Mouse (Mus musculus): Measurements from ENCODE around the gene Bsg. TPM values are rescaled to one million over a fixed set of nuclear protein-coding genes. Genes with fewer than 3 reads are reported as not detected.
A peak's percentile ranks its signal among the peaks of the same experiment; 100 is the strongest.

Gene Bsg
- polyA plus RNA-seq, 1 experiment from 2014 or later = 691 TPM

- ATAC-seq (ENCODE audit: insufficient number of reproducible peaks, insufficient read depth, low FRiP score, low TSS enrichment) = 0 out of 2 replicates have a peak, but pooled peaks have one; percentile 36
- H3K9me3 ChIP-seq = no peaks in the 10 kb centered on the region
- H3K9ac ChIP-seq = no peak overlapping the region
- H3K36me3 ChIP-seq = peaks cover 66% of the 10 kb centered on the region
- WGBS = 84% methylated on average over 11 of the region's 11 CpGs
- no peak overlapping the region for H3K4me2 ChIP-seq (replicated peaks)
- peaks cover 15% of the 10 kb centered on the region for H3K4me1 ChIP-seq
- no peaks in the 10 kb centered on the region for H3K27me3 ChIP-seq
- H3K4me3 ChIP-seq = no peak overlapping the region
- no peak overlapping the region for H3K27ac ChIP-seq
Observed at GRCm38 (mm10) chr10:79760603-79761143, 56.4 kb downstream of the Bsg start.

Other genes starting within 250 kb of the Bsg start
- gene Vmn2r83, start 235.8 kb upstream of the Bsg start, polyA plus RNA-seq (2016; fragmentation: Nextera tagmentation; extraction: Ambion mirVana) = not detected in 2 replicates
- gene Plpp2, start 170.7 kb upstream of the Bsg start, polyA plus RNA-seq (2016; fragmentation: Nextera tagmentation; extraction: Ambion mirVana) = 17.0 and 18.3 TPM in 2 replicates
- gene Mier2, start 149.3 kb upstream of the Bsg start, polyA plus RNA-seq (2016; fragmentation: Nextera tagmentation; extraction: Ambion mirVana) = 77.4 and 82.6 TPM in 2 replicates
- gene Theg, start 117.2 kb upstream of the Bsg start, polyA plus RNA-seq (2016; fragmentation: Nextera tagmentation; extraction: Ambion mirVana) = not detected in 2 replicates
- 0.03 TPM in 1 of 2 replicates, not detected in the other for gene C2cd4c, start 90.5 kb upstream of the Bsg start, polyA plus RNA-seq (2016; fragmentation: Nextera tagmentation; extraction: Ambion mirVana)
- gene Shc2, start 66.6 kb upstream of the Bsg start, polyA plus RNA-seq (2016; fragmentation: Nextera tagmentation; extraction: Ambion mirVana) = 26.2 and 27.2 TPM in 2 replicates
- not detected in 2 replicates for gene Odf3l2, start 58.8 kb upstream of the Bsg start, polyA plus RNA-seq (2016; fragmentation: Nextera tagmentation; extraction: Ambion mirVana)
- 6.7 and 8.4 TPM in 2 replicates for gene Madcam1, start 39.9 kb upstream of the Bsg start, polyA plus RNA-seq (2016; fragmentation: Nextera tagmentation; extraction: Ambion mirVana)
- 66.1 and 68.6 TPM in 2 replicates for gene Tpgs1, start 35.1 kb upstream of the Bsg start, polyA plus RNA-seq (2016; fragmentation: Nextera tagmentation; extraction: Ambion mirVana)
- gene Cdc34, start 22.3 kb upstream of the Bsg start, polyA plus RNA-seq (2016; fragmentation: Nextera tagmentation; extraction: Ambion mirVana) = 137 and 146 TPM in 2 replicates
- gene Gzmm, start 15.5 kb upstream of the Bsg start, polyA plus RNA-seq (2016; fragmentation: Nextera tagmentation; extraction: Ambion mirVana) = 0.55 and 1.5 TPM in 2 replicates
- 0.06 and 0.08 TPM in 2 replicates for gene Hcn2, start 12.1 kb downstream of the Bsg start, polyA plus RNA-seq (2016; fragmentation: Nextera tagmentation; extraction: Ambion mirVana)
- 49.6 and 54.0 TPM in 2 replicates for gene Polrmt, start 42.1 kb downstream of the Bsg start, polyA plus RNA-seq (2016; fragmentation: Nextera tagmentation; extraction: Ambion mirVana)
- gene Fgf22, start 50.6 kb downstream of the Bsg start, polyA plus RNA-seq (2016; fragmentation: Nextera tagmentation; extraction: Ambion mirVana) = 0.33 and 0.65 TPM in 2 replicates
- 109 and 111 TPM in 2 replicates for gene Rnf126, start 62.5 kb downstream of the Bsg start, polyA plus RNA-seq (2016; fragmentation: Nextera tagmentation; extraction: Ambion mirVana)
- 3.5 and 3.7 TPM in 2 replicates for gene Fstl3, start 72.8 kb downstream of the Bsg start, polyA plus RNA-seq (2016; fragmentation: Nextera tagmentation; extraction: Ambion mirVana)
- gene Prss57, start 86.5 kb downstream of the Bsg start, polyA plus RNA-seq (2016; fragmentation: Nextera tagmentation; extraction: Ambion mirVana) = 0.06 TPM in 1 of 2 replicates, not detected in the other
- gene Palm, start 89.1 kb downstream of the Bsg start, polyA plus RNA-seq (2016; fragmentation: Nextera tagmentation; extraction: Ambion mirVana) = 132 and 142 TPM in 2 replicates
- gene Misp, start 116.5 kb downstream of the Bsg start, polyA plus RNA-seq (2016; fragmentation: Nextera tagmentation; extraction: Ambion mirVana) = 2.0 and 3.1 TPM in 2 replicates
- gene Ptbp1, start 149.9 kb downstream of the Bsg start, polyA plus RNA-seq (2016; fragmentation: Nextera tagmentation; extraction: Ambion mirVana) = 352 and 363 TPM in 2 replicates
- gene Prtn3, start 170.0 kb downstream of the Bsg start, polyA plus RNA-seq (2016; fragmentation: Nextera tagmentation; extraction: Ambion mirVana) = 10.1 and 11.3 TPM in 2 replicates
- 169 and 181 TPM in 2 replicates for gene Plppr3, start 170.1 kb downstream of the Bsg start, polyA plus RNA-seq (2016; fragmentation: Nextera tagmentation; extraction: Ambion mirVana)
- 0.33 and 0.55 TPM in 2 replicates for gene Elane, start 181.8 kb downstream of the Bsg start, polyA plus RNA-seq (2016; fragmentation: Nextera tagmentation; extraction: Ambion mirVana)
- not detected in 2 replicates for gene Cfd, start 186.4 kb downstream of the Bsg start, polyA plus RNA-seq (2016; fragmentation: Nextera tagmentation; extraction: Ambion mirVana)
- gene Med16, start 204.4 kb downstream of the Bsg start, polyA plus RNA-seq (2016; fragmentation: Nextera tagmentation; extraction: Ambion mirVana) = 60.4 and 60.9 TPM in 2 replicates
- 5.0 and 18.8 TPM in 2 replicates for gene Gm26602, start 206.4 kb downstream of the Bsg start, polyA plus RNA-seq (2016; fragmentation: Nextera tagmentation; extraction: Ambion mirVana)
- gene Kiss1r, start 212.5 kb downstream of the Bsg start, polyA plus RNA-seq (2016; fragmentation: Nextera tagmentation; extraction: Ambion mirVana) = 0.85 and 1.4 TPM in 2 replicates
- 159 and 166 TPM in 2 replicates for gene R3hdm4, start 216.7 kb downstream of the Bsg start, polyA plus RNA-seq (2016; fragmentation: Nextera tagmentation; extraction: Ambion mirVana)
- 4.9 and 6.6 TPM in 2 replicates for gene Arid3a, start 222.6 kb downstream of the Bsg start, polyA plus RNA-seq (2016; fragmentation: Nextera tagmentation; extraction: Ambion mirVana)

Measured in embryonic facial prominence, embryonic 12.5 days (tissue).